Comparison of ENCODE assay signal across 8 mouse cellular contexts in genomic region chr11:114795231-114795746, GRCm38 (mm10). TPM values are rescaled to one million over a fixed set of nuclear protein-coding genes. Genes with fewer than 3 reads are reported as not detected.
DNase-seq lines count a peak whose midpoint lies in the region; ATAC-seq lines count a peak whose summit lies in the region.

No protein-coding gene starts in this region.

- DNase-seq in CD4-positive, CD25-positive, alpha-beta regulatory T cell, adult 2 months (ENCODE audit: low read depth, low spot score) = peak; percentile 40
- DNase-seq in cerebellum, adult 9-11 months = peak; percentile 96
- DNase-seq in frontal cortex, postnatal 10 days (ENCODE audit: low spot score in 2 of 2) = peak; percentile 90 to 95
- DNase-seq in induced T-regulatory cell, adult 2 months (ENCODE audit: low read depth) = peak; percentile 44
- peak; percentile 88 to 96 for DNase-seq in left cerebral cortex, adult 9 months (ENCODE audit: low spot score in 2 of 2)
- DNase-seq in mesoderm, embryonic 11.5 days (ENCODE audit: low read depth, low spot score) = peak; percentile 88
- peak; percentile 89 for DNase-seq in right cerebral cortex, postnatal 4 days

- no peak for ATAC-seq in CD4-positive, CD25-positive, alpha-beta regulatory T cell, adult 4 months

RNA-seq across cellular contexts. Expression of gene Btbd17, which starts 0.5 kb away (rescaled TPM):
- not detected for polyA plus RNA-seq in CD4-positive, CD25-positive, alpha-beta regulatory T cell, adult 4 months (2017; shearing (Covaris generic))

RNA-seq across cellular contexts. Expression of gene Gpr142, which starts 3.4 kb away (rescaled TPM):
- polyA plus RNA-seq in CD4-positive, CD25-positive, alpha-beta regulatory T cell, adult 4 months (2017; shearing (Covaris generic)) = not detected

RNA-seq across cellular contexts. Expression of gene Kif19a, which starts 30.1 kb away (rescaled TPM):
- polyA plus RNA-seq in CD4-positive, CD25-positive, alpha-beta regulatory T cell, adult 4 months (2017; shearing (Covaris generic)) = not detected

RNA-seq across cellular contexts. Expression of gene Gprc5c, which starts 55.7 kb away (rescaled TPM):
- polyA plus RNA-seq in CD4-positive, CD25-positive, alpha-beta regulatory T cell, adult 4 months (2017; shearing (Covaris generic)) = not detected

Comparison
In these comparisons a context has a peak if more than half of its experiments do, and no peak if none do; other contexts are left out.
1. DNase-seq: peak in every context shown above with its lines; median percentile 96 in cerebellum, adult 9-11 months; 92 in frontal cortex, postnatal 10 days; 92 in left cerebral cortex, adult 9 months; 89 in right cerebral cortex, postnatal 4 days; 88 in mesoderm, embryonic 11.5 days; 44 in induced T-regulatory cell, adult 2 months; 40 in CD4-positive, CD25-positive, alpha-beta regulatory T cell, adult 2 months.